Mouse (Mus musculus): Measurements from ENCODE around the gene Prl2c3.
"Not testable (repeated sequence)": the region's sequence is repeated elsewhere in the genome, so short reads cannot be mapped to it uniquely, and the experiment has no call there.

DNA sequence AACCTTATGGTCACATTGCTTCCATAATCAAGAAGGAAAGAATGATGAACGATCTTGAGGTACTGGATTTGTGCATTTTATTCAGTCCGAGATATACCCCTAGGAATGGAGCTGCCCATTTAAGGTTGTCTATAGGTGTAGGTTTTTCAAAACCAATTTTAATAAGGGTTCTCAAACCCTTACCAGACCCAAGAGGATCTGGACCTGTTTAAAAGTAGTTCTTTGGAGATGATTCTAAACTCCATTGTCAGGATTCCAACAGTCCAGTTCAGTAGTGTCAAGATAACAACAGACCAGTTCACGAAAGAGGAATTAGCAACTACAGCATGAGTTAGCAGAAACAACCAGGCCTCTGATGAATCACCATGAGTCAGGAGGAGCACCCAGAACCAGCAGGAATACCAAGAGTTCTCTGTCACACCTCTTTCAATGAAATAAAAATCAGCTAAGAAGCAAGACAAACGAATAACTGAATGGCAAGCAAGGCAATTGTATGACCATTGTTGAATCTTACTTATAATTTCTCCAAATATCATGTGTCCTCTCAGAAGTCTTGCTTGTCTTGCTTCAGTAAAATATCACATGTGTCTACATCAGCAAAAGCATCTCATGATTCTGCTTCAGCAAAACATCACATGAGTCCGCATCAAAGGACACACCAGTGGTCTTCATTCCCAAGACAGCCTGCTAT is 14.0 kb upstream of the Prl2c3 start:
- TF ChIP-seq CTCF (IDR thresholded peaks at IDR 0.05); EP300 (IDR thresholded peaks at IDR 0.05; ENCODE audit: insufficient read depth, low read depth, low read length); POLR2A (IDR thresholded peaks at IDR 0.05; ENCODE audit: insufficient read depth, low read depth, low read length): not testable (repeated sequence)

All from heart, adult 2 months (tissue).